Mouse (Mus musculus): ENCODE data around the gene Dnajb2. TPM values are rescaled to one million over a fixed set of nuclear protein-coding genes. Genes with fewer than 3 reads are reported as not detected.

Gene Dnajb2
- total and polyA plus RNA-seq, 2 experiments from 2014 or later, result 48.0 to 64.5 TPM

DNA sequence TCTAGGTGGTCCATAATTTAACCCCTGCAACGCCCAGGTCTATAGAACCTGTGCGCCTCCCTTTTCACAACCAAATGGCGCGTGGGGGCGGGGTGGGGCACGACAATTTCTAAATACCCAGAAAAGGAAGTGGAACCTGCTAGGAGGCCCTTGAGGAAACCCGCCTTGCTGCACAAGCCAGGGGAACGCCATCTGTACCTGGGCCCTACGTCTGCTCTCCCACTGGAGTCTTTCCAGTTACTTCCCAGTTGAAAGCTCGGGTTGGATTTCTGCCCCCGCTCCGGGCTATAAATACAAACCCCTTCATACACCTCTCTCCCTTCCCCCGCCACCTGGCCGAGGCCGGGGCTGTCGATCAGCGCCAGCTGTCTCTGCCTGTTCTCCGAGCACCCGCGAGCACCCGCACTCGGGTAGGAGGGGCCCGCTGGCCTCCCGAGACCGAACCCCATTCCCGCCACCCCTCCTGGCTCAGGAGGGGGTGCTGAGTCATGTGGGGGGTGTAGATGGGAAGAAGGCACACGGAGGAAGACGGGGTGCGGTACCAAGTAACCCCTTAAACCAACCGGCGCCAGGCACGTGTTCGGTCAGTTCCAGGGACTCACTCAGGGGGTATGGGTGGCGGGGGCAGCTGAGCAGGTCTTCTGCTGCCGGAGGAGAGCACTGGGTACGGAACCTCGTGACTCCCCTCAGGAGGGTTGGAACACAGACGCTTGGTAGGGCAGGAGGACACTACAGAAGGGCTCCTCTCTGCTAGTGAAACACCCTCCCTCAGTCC is 17.8 kb upstream of the Dnajb2 start:
- H3K4me1 ChIP-seq (ENCODE audit: insufficient read depth, low read length), result peaks cover 5% of the 10 kb centered on the region
- peaks cover 18% of the 10 kb centered on the region for H3K36me3 ChIP-seq (ENCODE audit: insufficient read depth, low read length)
- ATAC-seq, result peak; percentile 51
- peak; percentile 11 for DNase-seq (ENCODE audit: low spot score)
- peak overlapping the region; percentile 43; the same call in 1 of the 2 replicates for H3K27ac ChIP-seq
- H3K9me3 ChIP-seq (ENCODE audit: low read length), result no peaks in the 10 kb centered on the region
- peak overlapping the region; percentile 46 for H3K4me3 ChIP-seq (ENCODE audit: low read length)
- peak overlapping the region; percentile 62 for H3K9ac ChIP-seq (replicated peaks; ENCODE audit: low read length)
- TF ChIP-seq CTCF (IDR thresholded peaks at IDR 0.05; ENCODE audit: low read depth), result no peak
- H3K27me3 ChIP-seq (ENCODE audit: insufficient read depth, low read length), result peaks cover 13% of the 10 kb centered on the region; the same call in 1 of the 2 replicates
- peak overlapping the region; percentile 74 for H3K4me2 ChIP-seq (ENCODE audit: low read depth, low read length)
- 3% methylated on average over 38 of the region's 38 CpGs for WGBS

DNA sequence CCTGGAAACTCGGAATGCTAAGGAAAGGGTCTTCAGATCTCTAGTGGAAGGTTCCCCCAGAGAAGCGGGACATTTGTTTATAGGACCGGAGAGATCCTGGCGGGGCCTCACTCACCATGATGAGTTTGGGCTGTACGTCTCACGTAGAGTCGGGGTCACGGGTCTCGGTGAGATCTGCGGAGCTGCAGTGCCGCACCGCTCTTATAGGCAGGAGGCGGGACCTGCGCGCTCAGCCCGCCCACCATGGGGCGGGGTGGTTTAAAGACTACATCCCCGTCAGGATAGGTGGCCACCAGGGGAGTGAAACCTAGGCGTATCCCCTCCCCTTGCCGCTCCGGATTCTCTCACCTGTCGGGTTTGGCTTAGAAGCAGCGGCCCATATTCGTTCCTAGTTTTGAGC is 17.1 kb upstream of the Dnajb2 start:
- peak; percentile 87 for ATAC-seq
- peak overlapping the region; percentile 46 for H3K4me3 ChIP-seq (ENCODE audit: low read length)

DNA sequence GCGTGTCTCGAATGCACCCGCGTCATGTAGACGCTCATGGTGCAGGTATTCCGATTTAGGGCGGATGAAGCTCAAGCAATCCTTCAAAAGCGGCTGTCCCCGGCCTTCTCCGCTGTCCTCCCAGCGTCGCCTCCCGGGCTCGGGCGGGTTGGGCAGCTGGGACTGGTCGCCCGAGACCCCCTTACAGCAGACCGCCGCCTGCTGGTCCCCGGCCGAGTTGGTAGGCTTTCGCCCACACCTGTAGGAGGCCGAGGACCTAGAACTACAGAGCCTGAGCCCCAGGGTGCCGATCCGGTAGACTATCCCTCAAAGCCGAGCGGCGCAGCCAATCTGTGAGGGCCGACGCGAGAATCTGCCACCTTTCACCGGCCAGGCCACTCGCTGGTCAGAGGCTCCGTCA is 16.7 kb upstream of the Dnajb2 start, which contains the start of gene Tuba4a:
Tuba4a (minus strand) TSS at position 335 of the 400 bp plus-strand sequence.
- Histone ChIP-seq H3K9me3 (ENCODE audit: low read length) (no peaks in the 10 kb centered on the region), H3K4me3 (ENCODE audit: low read length) (peak within 1 kb of the TSS; percentile 46), H3K9ac (replicated peaks; ENCODE audit: low read length) (peak within 1 kb of the TSS; percentile 62), H3K27me3 (ENCODE audit: insufficient read depth, low read length) (peaks cover 13% of the 10 kb centered on the region; the same call in 1 of the 2 replicates), H3K4me1 (ENCODE audit: insufficient read depth, low read length) (peaks cover 5% of the 10 kb centered on the region), H3K27ac (peak within 1 kb of the TSS; percentile 55; the same call in 1 of the 2 replicates), H3K4me2 (ENCODE audit: low read depth, low read length) (peak within 1 kb of the TSS; percentile 74), H3K36me3 (ENCODE audit: insufficient read depth, low read length) (peaks cover 8% of the 10 kb centered on the region)
- under 1% methylated on average over 34 of the region's 34 CpGs for WGBS
- DNase-seq (ENCODE audit: low spot score) (peak; percentile 41), ATAC-seq (peak; percentile 54)
- TF ChIP-seq CTCF (IDR thresholded peaks at IDR 0.05; ENCODE audit: low read depth), result peak; percentile 55

More for the DNA sequence above, 17.1 kb upstream of the Dnajb2 start:
- DNase-seq (ENCODE audit: low spot score), result peak; percentile 91
- peaks cover 12% of the 10 kb centered on the region for H3K36me3 ChIP-seq (ENCODE audit: insufficient read depth, low read length)
- peaks cover 5% of the 10 kb centered on the region for H3K4me1 ChIP-seq (ENCODE audit: insufficient read depth, low read length)
- H3K9me3 ChIP-seq (ENCODE audit: low read length), result no peaks in the 10 kb centered on the region
- H3K9ac ChIP-seq (replicated peaks; ENCODE audit: low read length), result peak overlapping the region; percentile 62
- peak overlapping the region; percentile 74 for H3K4me2 ChIP-seq (ENCODE audit: low read depth, low read length)
- H3K27me3 ChIP-seq (ENCODE audit: insufficient read depth, low read length), result peaks cover 13% of the 10 kb centered on the region; the same call in 1 of the 2 replicates
- peak overlapping the region; percentile 55; the same call in 1 of the 2 replicates for H3K27ac ChIP-seq
- TF ChIP-seq CTCF (IDR thresholded peaks at IDR 0.05; ENCODE audit: low read depth), result no peak
- WGBS, result under 1% methylated on average over 24 of the region's 24 CpGs

DNA sequence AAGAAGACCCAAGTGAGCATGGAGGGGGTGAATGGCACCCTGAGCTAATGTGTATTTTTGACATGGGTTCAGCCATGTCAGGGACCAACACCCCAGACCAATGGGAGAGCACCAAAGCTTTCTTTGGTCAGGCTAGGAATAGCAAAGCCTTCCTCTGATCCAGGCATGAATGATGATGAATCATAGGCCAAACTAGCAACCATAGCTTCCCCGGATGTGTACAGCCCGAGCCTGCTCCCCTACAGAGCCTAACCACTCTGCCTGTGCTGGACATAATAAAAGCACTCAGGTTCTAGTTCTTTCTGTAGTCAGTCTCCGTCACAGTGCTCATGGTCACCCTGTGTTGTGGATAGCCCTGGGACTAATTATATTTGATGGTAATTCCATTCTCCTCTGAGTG is 14.7 kb upstream of the Dnajb2 start:
- no peak for ATAC-seq
- H3K9me3 ChIP-seq (ENCODE audit: low read length), result no peaks in the 10 kb centered on the region
- H3K4me3 ChIP-seq (ENCODE audit: low read length), result no peak overlapping the region
- 84% methylated on average over 3 of the region's 3 CpGs for WGBS
- DNase-seq (ENCODE audit: low spot score), result no peak
- no peak overlapping the region for H3K4me2 ChIP-seq (ENCODE audit: low read depth, low read length)
- no peak for TF ChIP-seq CTCF (IDR thresholded peaks at IDR 0.05; ENCODE audit: low read depth)
- H3K4me1 ChIP-seq (ENCODE audit: insufficient read depth, low read length), result peaks cover 5% of the 10 kb centered on the region
- H3K9ac ChIP-seq (replicated peaks; ENCODE audit: low read length), result no peak overlapping the region
- H3K27ac ChIP-seq, result no peak overlapping the region
- H3K27me3 ChIP-seq (ENCODE audit: insufficient read depth, low read length), result peaks cover 13% of the 10 kb centered on the region; the same call in 1 of the 2 replicates
- no peaks in the 10 kb centered on the region for H3K36me3 ChIP-seq (ENCODE audit: insufficient read depth, low read length)

DNA sequence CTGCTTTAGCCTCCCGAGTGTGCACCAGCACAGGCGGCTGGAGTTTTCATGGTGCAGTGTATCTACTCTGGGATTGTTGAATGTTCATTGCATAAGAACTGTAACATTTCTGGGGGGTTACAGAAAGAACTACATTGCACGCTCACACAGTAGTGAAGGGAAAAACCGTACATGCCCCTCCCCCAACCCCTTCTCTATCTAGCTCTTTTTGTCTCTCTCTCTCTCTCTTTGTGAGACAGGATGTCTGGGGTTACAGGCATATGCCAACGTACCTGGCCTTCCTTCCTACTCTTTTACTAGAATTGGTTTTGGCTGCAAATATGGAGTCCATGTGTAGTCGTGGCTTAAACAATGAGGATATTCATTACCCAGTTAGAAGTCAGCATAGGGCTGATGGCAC is 13.3 kb upstream of the Dnajb2 start:
- Histone ChIP-seq H3K9me3 (ENCODE audit: low read length) (no peaks in the 10 kb centered on the region), H3K27ac (no peak overlapping the region), H3K9ac (replicated peaks; ENCODE audit: low read length) (no peak overlapping the region), H3K4me3 (ENCODE audit: low read length) (no peak overlapping the region), H3K36me3 (ENCODE audit: insufficient read depth, low read length) (no peaks in the 10 kb centered on the region), H3K27me3 (ENCODE audit: insufficient read depth, low read length) (peaks cover 13% of the 10 kb centered on the region; the same call in 1 of the 2 replicates), H3K4me2 (ENCODE audit: low read depth, low read length) (no peak overlapping the region), H3K4me1 (ENCODE audit: insufficient read depth, low read length) (peaks cover 5% of the 10 kb centered on the region)
- no peak for TF ChIP-seq CTCF (IDR thresholded peaks at IDR 0.05; ENCODE audit: low read depth)
- 84% methylated on average over 6 of the region's 6 CpGs for WGBS
- ATAC-seq (no peak), DNase-seq (ENCODE audit: low spot score) (no peak)

DNA sequence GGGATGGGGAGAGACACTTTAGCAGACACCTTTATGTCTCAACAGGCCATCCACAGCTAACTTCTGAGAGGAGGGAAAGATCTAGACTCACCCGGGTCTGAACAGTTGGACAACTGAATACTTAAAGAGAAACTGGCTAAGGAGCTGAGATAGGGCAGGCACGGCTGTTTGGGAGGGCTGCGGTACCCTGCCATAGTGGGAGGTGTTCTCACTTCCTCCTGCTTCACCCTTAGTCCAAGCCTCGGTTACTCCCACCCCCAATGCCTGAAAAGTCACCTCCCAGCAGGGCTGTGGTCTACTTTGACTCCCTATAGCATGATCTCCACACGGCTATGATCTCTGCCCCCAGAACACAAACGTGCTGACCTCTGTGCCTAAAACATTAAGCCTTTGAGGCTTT is 12.7 kb upstream of the Dnajb2 start:
- H3K36me3 ChIP-seq (ENCODE audit: insufficient read depth, low read length), result no peaks in the 10 kb centered on the region
- ATAC-seq, result no peak
- no peak overlapping the region for H3K4me3 ChIP-seq (ENCODE audit: low read length)
- H3K9ac ChIP-seq (replicated peaks; ENCODE audit: low read length), result no peak overlapping the region
- no peak overlapping the region for H3K4me2 ChIP-seq (ENCODE audit: low read depth, low read length)
- DNase-seq (ENCODE audit: low spot score), result no peak
- no peak for TF ChIP-seq CTCF (IDR thresholded peaks at IDR 0.05; ENCODE audit: low read depth)
- no peak overlapping the region for H3K27ac ChIP-seq
- H3K27me3 ChIP-seq (ENCODE audit: insufficient read depth, low read length), result peaks cover 13% of the 10 kb centered on the region; the same call in 1 of the 2 replicates
- WGBS, result 74% methylated on average over 6 of the region's 6 CpGs
- H3K4me1 ChIP-seq (ENCODE audit: insufficient read depth, low read length), result peaks cover 5% of the 10 kb centered on the region
- H3K9me3 ChIP-seq (ENCODE audit: low read length), result no peaks in the 10 kb centered on the region

DNA sequence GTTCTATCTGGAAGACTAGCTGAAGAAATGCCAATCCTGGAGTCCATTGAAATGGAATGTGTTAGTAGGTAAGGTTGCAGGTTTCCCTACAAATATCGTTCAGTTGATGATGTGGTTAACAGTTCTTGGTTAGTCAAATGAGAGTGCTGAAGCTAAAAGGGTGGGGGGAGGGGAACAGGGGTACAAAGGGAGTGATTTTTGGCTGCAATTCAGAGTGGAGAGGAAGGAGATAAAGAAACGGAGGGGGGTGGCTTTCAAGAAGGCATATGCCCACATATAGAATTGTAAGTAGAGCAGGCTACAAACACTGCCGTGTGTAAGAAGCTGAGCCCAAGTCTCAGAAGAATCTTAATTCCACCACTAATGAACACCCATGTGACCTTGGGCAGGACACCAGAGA is 10.7 kb upstream of the Dnajb2 start:
- Histone ChIP-seq H3K9me3 (ENCODE audit: low read length) (no peaks in the 10 kb centered on the region), H3K4me3 (ENCODE audit: low read length) (no peak overlapping the region), H3K36me3 (ENCODE audit: insufficient read depth, low read length) (no peaks in the 10 kb centered on the region), H3K9ac (replicated peaks; ENCODE audit: low read length) (no peak overlapping the region), H3K4me2 (ENCODE audit: low read depth, low read length) (no peak overlapping the region), H3K27me3 (ENCODE audit: insufficient read depth, low read length) (peaks cover 12% of the 10 kb centered on the region; the same call in 1 of the 2 replicates), H3K27ac (no peak overlapping the region), H3K4me1 (ENCODE audit: insufficient read depth, low read length) (no peaks in the 10 kb centered on the region)
- TF ChIP-seq CTCF (IDR thresholded peaks at IDR 0.05; ENCODE audit: low read depth), result no peak
- WGBS, result 64% methylated on average over 3 of the region's 3 CpGs
- no peak for DNase-seq (ENCODE audit: low spot score)
- ATAC-seq, result no peak

Data from hindbrain, postnatal 0 days (tissue).